Mouse (Mus musculus) brown adipose tissue, adult 24 weeks (tissue): Measurements from ENCODE around the gene Zc3h18. TPM values are rescaled to one million over a fixed set of nuclear protein-coding genes. Genes with fewer than 3 reads are reported as not detected.

Experiments
- H3K27ac ChIP-seq: fragments of 200-500 bp; replicated peaks from 2 replicates; pipeline ENCODE4 v1.5.1; 2012; ENCODE audit warnings: low read depth, mild to moderate bottlenecking, low read length
- H3K4me1 ChIP-seq: fragments of 200-500 bp; 2 replicates; pipeline ENCODE4 v1.6.1; 2012; ENCODE audit warnings: low read length, mixed read lengths; ENCODE audit not compliant: control insufficient read depth, insufficient read depth, insufficient read length
- H3K4me3 ChIP-seq: fragments of 200-500 bp; 2 replicates; pipeline ENCODE4 v1.5.1; 2012; ENCODE audit warnings: low read depth, mild to moderate bottlenecking, low read length, moderate library complexity; ENCODE audit not compliant: insufficient read depth
- polyA plus RNA-seq: library from polyadenylated mRNA; stranded (reverse); fragments of >200 nt; gene quantifications from 2 replicates; pipeline ENCODE4 v1.2.4, GENCODE M21; 2012; ENCODE audit not compliant: missing spikeins, insufficient read depth, insufficient read length

Gene Zc3h18
- polyA plus RNA-seq, 1 experiment, result 14.5 TPM

DNA sequence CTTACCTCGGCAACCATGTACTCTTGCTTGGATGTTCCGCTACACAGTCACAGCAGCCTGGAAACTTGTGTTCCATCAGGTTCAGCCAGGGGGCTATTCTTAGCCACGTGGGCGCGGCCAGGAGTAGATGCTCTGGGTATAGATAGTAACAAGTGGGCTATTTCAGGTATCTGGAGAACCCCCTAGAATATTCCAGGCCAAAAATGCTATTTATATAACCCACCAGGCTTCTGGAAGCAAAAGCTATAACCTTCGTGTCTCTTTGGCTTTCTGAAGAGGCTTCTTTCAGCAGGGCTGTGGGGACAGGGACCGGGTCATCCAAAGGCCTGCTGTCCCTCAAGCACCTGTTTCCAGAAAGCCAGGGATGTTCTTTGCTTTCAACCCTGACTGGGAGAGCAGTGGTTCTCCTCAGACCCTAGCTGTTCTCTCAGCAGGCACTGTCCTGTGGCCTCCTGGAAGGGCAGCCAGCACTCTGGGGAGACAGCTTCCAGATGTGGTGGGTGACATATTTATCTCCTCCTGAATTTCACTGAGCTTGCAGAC lies 74.8 kb downstream of the Zc3h18 start:
- Histone ChIP-seq H3K4me1 (no peaks in the 10 kb centered on the region), H3K27ac (no peak overlapping the region), H3K4me3 (no peak overlapping the region)

DNA sequence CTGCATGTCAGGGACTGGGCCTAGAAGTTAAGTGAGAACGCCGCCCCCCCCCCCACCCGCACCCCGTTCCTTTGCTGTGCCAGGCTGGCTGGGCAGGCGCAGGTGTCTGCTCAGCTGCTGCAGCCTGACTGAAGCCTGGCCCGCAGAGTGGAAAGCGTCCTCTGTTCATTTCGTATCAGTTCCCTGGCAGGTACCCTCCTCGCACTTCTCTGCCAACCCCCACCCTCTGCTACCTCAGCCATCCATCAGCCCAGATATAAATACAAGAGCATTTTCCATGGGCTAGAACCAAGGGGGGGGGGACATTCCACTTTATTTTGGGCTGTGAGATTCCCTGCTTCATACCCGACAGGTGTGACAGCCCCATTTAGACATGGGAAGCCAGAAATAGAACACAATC lies 75.7 kb downstream of the Zc3h18 start:
- H3K4me1 ChIP-seq, result no peaks in the 10 kb centered on the region
- H3K27ac ChIP-seq, result no peak overlapping the region
- H3K4me3 ChIP-seq, result no peak overlapping the region

- no peaks in the 10 kb centered on the region for H3K4me1 ChIP-seq
Observed at GRCm38 (mm10) chr8:122454409-122454808, 78.0 kb downstream of the Zc3h18 start.

GRCm38 (mm10) chr8:122457171-122457570 lies 80.8 kb downstream of the Zc3h18 start:
- H3K4me3 ChIP-seq, result no peak overlapping the region
- peaks cover 13% of the 10 kb centered on the region for H3K4me1 ChIP-seq

More at GRCm38 (mm10) chr8:122454409-122454808, 78.0 kb downstream of the Zc3h18 start:
- Histone ChIP-seq H3K27ac (no peak overlapping the region), H3K4me3 (no peak overlapping the region)

GRCm38 (mm10) chr8:122459218-122459900 lies 83.0 kb downstream of the Zc3h18 start:
- no peak overlapping the region for H3K27ac ChIP-seq
- H3K4me1 ChIP-seq, result peaks cover 20% of the 10 kb centered on the region
- H3K4me3 ChIP-seq, result no peak overlapping the region

More at GRCm38 (mm10) chr8:122457171-122457570, 80.8 kb downstream of the Zc3h18 start:
- H3K27ac ChIP-seq, result no peak overlapping the region

DNA sequence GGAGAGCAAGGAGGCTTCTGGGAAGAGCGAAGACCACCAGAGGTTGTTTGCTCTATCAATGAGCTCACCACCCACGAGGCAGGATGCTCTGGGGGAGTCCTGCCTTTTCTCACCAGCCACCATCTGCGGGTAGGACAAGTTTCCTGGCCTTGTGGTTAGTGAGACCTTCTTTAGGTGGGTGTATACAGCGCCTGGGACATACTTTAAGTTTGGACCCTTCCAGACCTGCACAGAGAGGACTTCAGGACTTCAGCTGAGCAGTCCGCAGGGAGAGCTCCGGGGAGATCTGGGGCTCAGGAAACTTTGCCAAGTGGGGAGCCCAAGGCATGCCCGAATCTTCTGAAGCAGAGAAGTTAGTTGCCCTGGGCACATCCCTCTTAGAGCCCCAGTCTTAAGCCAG lies 83.6 kb downstream of the Zc3h18 start:
- Histone ChIP-seq H3K27ac (no peak overlapping the region), H3K4me1 (peaks cover 20% of the 10 kb centered on the region), H3K4me3 (no peak overlapping the region)

GRCm38 (mm10) chr8:122460524-122461472 lies 84.4 kb downstream of the Zc3h18 start, which contains the start of gene Snai3:
Gene Snai3, minus strand, starts transcription at chr8:122460733.
- Histone ChIP-seq H3K27ac (no peak within 1 kb of the TSS), H3K4me3 (peak within 1 kb of the TSS; percentile 19)

GRCm38 (mm10) chr8:122461473-122462148 lies 85.2 kb downstream of the Zc3h18 start:
- H3K4me3 ChIP-seq, result no peak overlapping the region
- H3K27ac ChIP-seq, result no peak overlapping the region
- peaks cover 20% of the 10 kb centered on the region for H3K4me1 ChIP-seq

More at GRCm38 (mm10) chr8:122460524-122461472, 84.4 kb downstream of the Zc3h18 start, which contains the start of gene Snai3:
- peaks cover 20% of the 10 kb centered on the region for H3K4me1 ChIP-seq

DNA sequence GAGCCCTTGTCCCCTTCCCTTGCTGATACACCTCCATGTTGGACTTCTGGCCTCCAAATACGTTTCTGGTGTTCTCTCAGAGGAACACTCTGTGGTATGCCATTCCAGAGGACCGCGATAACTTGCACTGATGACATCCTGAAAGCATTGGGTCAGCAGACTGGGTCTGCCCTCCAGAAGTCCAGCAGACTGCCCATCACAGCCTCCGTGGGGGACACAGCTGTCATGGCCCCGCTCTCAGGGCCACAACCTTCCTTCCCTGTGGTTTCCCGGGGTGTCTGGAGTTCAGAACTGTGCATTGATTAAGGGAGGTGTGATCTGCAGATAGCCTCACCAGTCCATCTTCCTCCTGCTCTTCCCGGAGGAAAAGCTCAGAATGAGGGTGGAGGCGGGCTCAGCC lies 86.1 kb downstream of the Zc3h18 start:
- Histone ChIP-seq H3K4me1 (peaks cover 20% of the 10 kb centered on the region), H3K4me3 (no peak overlapping the region), H3K27ac (no peak overlapping the region)

- Histone ChIP-seq H3K27ac (no peak overlapping the region), H3K4me1 (peaks cover 20% of the 10 kb centered on the region), H3K4me3 (no peak overlapping the region)
Observed at GRCm38 (mm10) chr8:122463651-122464640, 87.5 kb downstream of the Zc3h18 start.

GRCm38 (mm10) chr8:122464985-122465384 lies 88.6 kb downstream of the Zc3h18 start:
- Histone ChIP-seq H3K4me3 (no peak overlapping the region), H3K27ac (no peak overlapping the region), H3K4me1 (peaks cover 19% of the 10 kb centered on the region)
